Comparison of ENCODE assay signal across 10 mouse cellular contexts in genomic region chr13:34973149-34973548, GRCm38 (mm10). TPM values are rescaled to one million over a fixed set of nuclear protein-coding genes. Genes with fewer than 3 reads are reported as not detected.
DNase-seq lines count a peak whose midpoint lies in the region; ATAC-seq and TF ChIP-seq lines count a peak whose summit lies in the region.
"Had no signal": no experiment of that assay in that cellular context is flagged by ENCODE, and none has a peak within 500 bp of the region (broad histone marks: within the 10 kb centered on the region; RNA-seq: fewer than 3 reads in every experiment).

No protein-coding gene starts in this region.

- H3K27ac ChIP-seq in midbrain, postnatal 0 days (ENCODE audit: low read depth, low read length): no peak overlapping the region
- H3K27ac ChIP-seq in midbrain, embryonic 13.5 days: no peak overlapping the region

- TF ChIP-seq CTCF in midbrain, postnatal 0 days (IDR thresholded peaks at IDR 0.05): peak; percentile 40

- WGBS in midbrain, postnatal 0 days: 33% methylated on average over 1 of the region's 1 CpGs
- 29% methylated on average over 1 of the region's 1 CpGs for WGBS in midbrain, embryonic 13.5 days

- peaks cover 10% of the 10 kb centered on the region for H3K36me3 ChIP-seq in midbrain, postnatal 0 days (ENCODE audit: insufficient read depth, low read length)
- peaks cover 22% of the 10 kb centered on the region for H3K36me3 ChIP-seq in midbrain, embryonic 13.5 days

- H3K4me2 ChIP-seq in midbrain, postnatal 0 days (ENCODE audit: low read depth, low read length, poor library complexity, severe bottlenecking): no peak overlapping the region
- no peak overlapping the region for H3K4me2 ChIP-seq in midbrain, embryonic 13.5 days (replicated peaks)

- ATAC-seq in midbrain, postnatal 0 days (ENCODE audit: low FRiP score): no peak
- ATAC-seq in midbrain, embryonic 13.5 days: no peak

- no peaks in the 10 kb centered on the region for H3K4me1 ChIP-seq in midbrain, postnatal 0 days (ENCODE audit: insufficient read depth, low read length)
- H3K4me1 ChIP-seq in midbrain, embryonic 13.5 days (replicated peaks): no peaks in the 10 kb centered on the region

- no peaks in the 10 kb centered on the region for H3K27me3 ChIP-seq in midbrain, postnatal 0 days (ENCODE audit: insufficient read depth, low read length)
- no peaks in the 10 kb centered on the region for H3K27me3 ChIP-seq in midbrain, embryonic 13.5 days

- peak; percentile 8 to 54 for DNase-seq in heart, adult 18-20 months
- no peak for DNase-seq in heart, adult 9 months (ENCODE audit: low spot score in 2 of 2)
- no peak for DNase-seq in midbrain, postnatal 0 days (ENCODE audit: low spot score)
- peak; percentile 37 for DNase-seq in embryo, embryonic 11.5 days (ENCODE audit: low read depth, low spot score)
- peak; percentile 9 for DNase-seq in telencephalon, adult 2 months (ENCODE audit: low read depth, low spot score)
- DNase-seq in gastrocnemius, adult 8-10 months (ENCODE audit: low spot score in 2 of 2): no peak
- no peak for DNase-seq in right cerebral cortex, postnatal 25 days
- DNase-seq: kidney, adult 11 months had no signal

- no peaks in the 10 kb centered on the region for H3K9me3 ChIP-seq in midbrain, postnatal 0 days (ENCODE audit: low read length)
- no peaks in the 10 kb centered on the region for H3K9me3 ChIP-seq in midbrain, embryonic 13.5 days
- H3K9me3 ChIP-seq: megakaryocyte, embryonic 14.5 days had no signal

- H3K9ac ChIP-seq in midbrain, postnatal 0 days (replicated peaks; ENCODE audit: low read length, poor library complexity, severe bottlenecking): no peak overlapping the region
- H3K9ac ChIP-seq in midbrain, embryonic 13.5 days (replicated peaks): no peak overlapping the region

- H3K4me3 ChIP-seq in midbrain, postnatal 0 days (ENCODE audit: low read depth, low read length): no peak overlapping the region
- no peak overlapping the region for H3K4me3 ChIP-seq in midbrain, embryonic 13.5 days (replicated peaks)
- H3K4me3 ChIP-seq: megakaryocyte, embryonic 14.5 days had no signal

RNA-seq across cellular contexts. Expression of gene Eci3, which starts 9.5 kb away (rescaled TPM):
- 1 to 10 TPM; 3.0 to 3.1 TPM for total RNA-seq in heart, adult 18-20 months (2021)
- not detected in 2 replicates for total RNA-seq in midbrain, postnatal 0 days (2014; rRNA removed)
- polyA plus RNA-seq in midbrain, postnatal 0 days (2015; fragmentation: Nextera tagmentation; extraction: Ambion mirVana): 0.39 and 0.50 TPM in 2 replicates
- polyA plus RNA-seq in midbrain, embryonic 13.5 days (2015; fragmentation: Nextera tagmentation; extraction: Ambion mirVana): 0.31 and 0.47 TPM in 2 replicates
- under 1 TPM; 0.32 to 0.65 (median 0.46) TPM for total RNA-seq in gastrocnemius, adult 8-10 months (2022)

RNA-seq across cellular contexts. Expression of gene 4933417A18Rik, which starts 48.9 kb away (rescaled TPM):
- not detected for total RNA-seq in heart, adult 18-20 months (2021)
- total RNA-seq in midbrain, postnatal 0 days (2014; rRNA removed): not detected in 2 replicates
- not detected in 2 replicates for polyA plus RNA-seq in midbrain, postnatal 0 days (2015; fragmentation: Nextera tagmentation; extraction: Ambion mirVana)
- polyA plus RNA-seq in midbrain, embryonic 13.5 days (2015; fragmentation: Nextera tagmentation; extraction: Ambion mirVana): not detected in 2 replicates
- not detected for total RNA-seq in gastrocnemius, adult 8-10 months (2022)

RNA-seq across cellular contexts. Expression of gene Fam217a, which starts 49.0 kb away (rescaled TPM):
- total RNA-seq in heart, adult 18-20 months (2021): under 1 TPM; 0.20 to 0.21 TPM
- 0.33 and 0.47 TPM in 2 replicates for total RNA-seq in midbrain, postnatal 0 days (2014; rRNA removed)
- polyA plus RNA-seq in midbrain, postnatal 0 days (2015; fragmentation: Nextera tagmentation; extraction: Ambion mirVana): 1.5 and 1.6 TPM in 2 replicates
- 0.76 and 1.1 TPM in 2 replicates for polyA plus RNA-seq in midbrain, embryonic 13.5 days (2015; fragmentation: Nextera tagmentation; extraction: Ambion mirVana)
- not detected for total RNA-seq in gastrocnemius, adult 8-10 months (2022)

RNA-seq across cellular contexts. Expression of gene Eci2, which starts 53.7 kb away (rescaled TPM):
- 100 to 1,000 TPM; 246 to 250 TPM for total RNA-seq in heart, adult 18-20 months (2021)
- total RNA-seq in midbrain, postnatal 0 days (2014; rRNA removed): 97.7 and 110 TPM in 2 replicates
- 95.3 and 99.5 TPM in 2 replicates for polyA plus RNA-seq in midbrain, postnatal 0 days (2015; fragmentation: Nextera tagmentation; extraction: Ambion mirVana)
- 110 and 111 TPM in 2 replicates for polyA plus RNA-seq in midbrain, embryonic 13.5 days (2015; fragmentation: Nextera tagmentation; extraction: Ambion mirVana)
- total RNA-seq in gastrocnemius, adult 8-10 months (2022): 10 to 100 TPM; 75.3 to 88.2 (median 81.1) TPM

Comparison
In these comparisons a context has a peak if more than half of its experiments do, and no peak if none do; other contexts are left out.
1. DNase-seq: peak in heart, adult 18-20 months (2 of 2), embryo, embryonic 11.5 days (single experiment) and telencephalon, adult 2 months (single experiment); none in heart, adult 9 months (0 of 2), midbrain, postnatal 0 days (single experiment), gastrocnemius, adult 8-10 months (0 of 2) and right cerebral cortex, postnatal 25 days (single experiment).